Mouse (Mus musculus): ENCODE data around the gene Gprc5b.

Gprc5b gene

GRCm38 (mm10) chr7:118989275-118989856, 5.6 kb downstream of the Gprc5b start:
- DNase-seq (ENCODE audit: low spot score), result no peak

- DNase-seq (ENCODE audit: low spot score), result no peak
Observed at GRCm38 (mm10) chr7:118986369-118986768, 8.6 kb downstream of the Gprc5b start.

- no peak for DNase-seq (ENCODE audit: low spot score)
Observed at GRCm38 (mm10) chr7:118985786-118986185, 9.2 kb downstream of the Gprc5b start.

GRCm38 (mm10) chr7:118983961-118984360, 11.1 kb downstream of the Gprc5b start:
- DNase-seq (ENCODE audit: low spot score), result no peak

- no peak for DNase-seq (ENCODE audit: low spot score)
Observed at GRCm38 (mm10) chr7:118982586-118982985, 12.4 kb downstream of the Gprc5b start.

- DNase-seq (ENCODE audit: low spot score), result no peak
Observed at GRCm38 (mm10) chr7:118981831-118982230, 13.2 kb downstream of the Gprc5b start.

- no peak for DNase-seq (ENCODE audit: low spot score)
Observed at GRCm38 (mm10) chr7:118981346-118981745, 13.7 kb downstream of the Gprc5b start.

GRCm38 (mm10) chr7:118979708-118980107, 15.3 kb downstream of the Gprc5b start:
- no peak for DNase-seq (ENCODE audit: low spot score)

- DNase-seq (ENCODE audit: low spot score), result no peak
Observed at GRCm38 (mm10) chr7:118979121-118979520, 15.9 kb downstream of the Gprc5b start.

- no peak for DNase-seq (ENCODE audit: low spot score)
Observed at GRCm38 (mm10) chr7:118977167-118977543, 17.9 kb downstream of the Gprc5b start.

- peak; percentile 78 for DNase-seq (ENCODE audit: low spot score)
Observed at GRCm38 (mm10) chr7:118976414-118977166, 18.4 kb downstream of the Gprc5b start.

GRCm38 (mm10) chr7:118975837-118976236, 19.2 kb downstream of the Gprc5b start:
- DNase-seq (ENCODE audit: low spot score), result no peak

GRCm38 (mm10) chr7:118973377-118973776, 21.6 kb downstream of the Gprc5b start:
- DNase-seq (ENCODE audit: low spot score), result no peak

GRCm38 (mm10) chr7:118972306-118972705, 22.7 kb downstream of the Gprc5b start:
- peak; percentile 60 for DNase-seq (ENCODE audit: low spot score)

- DNase-seq (ENCODE audit: low spot score), result no peak
Observed at GRCm38 (mm10) chr7:118971499-118971898, 23.5 kb downstream of the Gprc5b start.

GRCm38 (mm10) chr7:118968870-118969269, 26.1 kb downstream of the Gprc5b start:
- DNase-seq (ENCODE audit: low spot score), result no peak

- DNase-seq (ENCODE audit: low spot score), result no peak
Observed at GRCm38 (mm10) chr7:118965198-118965597, 29.8 kb downstream of the Gprc5b start.

- DNase-seq (ENCODE audit: low spot score), result no peak
Observed at GRCm38 (mm10) chr7:118964777-118965176, 30.2 kb downstream of the Gprc5b start.

GRCm38 (mm10) chr7:118959209-118959608, 35.8 kb downstream of the Gprc5b start:
- DNase-seq (ENCODE audit: low spot score), result no peak

- DNase-seq (ENCODE audit: low spot score), result no peak
Observed at GRCm38 (mm10) chr7:118956616-118957246, 38.3 kb downstream of the Gprc5b start.

GRCm38 (mm10) chr7:118954968-118955367, 40.0 kb downstream of the Gprc5b start:
- no peak for DNase-seq (ENCODE audit: low spot score)

GRCm38 (mm10) chr7:118953626-118954282, 41.3 kb downstream of the Gprc5b start:
- no peak for DNase-seq (ENCODE audit: low spot score)

- DNase-seq (ENCODE audit: low spot score), result no peak
Observed at GRCm38 (mm10) chr7:118949749-118950148, 45.3 kb downstream of the Gprc5b start.

Measured in embryo, embryonic 10.5 days (tissue).